Mouse (Mus musculus): Measurements from ENCODE around the gene Ndufa12. TPM values are rescaled to one million over a fixed set of nuclear protein-coding genes. Genes with fewer than 3 reads are reported as not detected.

Ndufa12 gene
- polyA plus RNA-seq (2014; fragmentation: Nextera tagmentation; extraction: Ambion mirVana), result 412 and 492 TPM in 2 replicates

GRCm38 (mm10) chr10:94198482-94199405, at the start of gene Ndufa12:
Gene Ndufa12, plus strand, starts transcription at chr10:94198720.
- Histone ChIP-seq H3K27me3 (ENCODE audit: control insufficient read depth, insufficient read depth, low read length) (no peaks in the 10 kb centered on the region), H3K4me1 (ENCODE audit: control insufficient read depth, insufficient read depth, low read length) (peaks cover 4% of the 10 kb centered on the region)

GRCm38 (mm10) chr10:94151488-94151887, 47.0 kb upstream of the Ndufa12 start:
- 89% methylated on average over 4 of the region's 4 CpGs for WGBS
- Histone ChIP-seq H3K4me2 (ENCODE audit: low read length) (no peak overlapping the region), H3K27ac (replicated peaks; ENCODE audit: low read depth, low read length) (no peak overlapping the region), H3K9ac (replicated peaks; ENCODE audit: low read length) (no peak overlapping the region), H3K4me1 (ENCODE audit: control insufficient read depth, insufficient read depth, low read length) (peaks cover 13% of the 10 kb centered on the region), H3K4me3 (replicated peaks; ENCODE audit: low read depth, low read length) (no peak overlapping the region), H3K27me3 (ENCODE audit: control insufficient read depth, insufficient read depth, low read length) (no peaks in the 10 kb centered on the region), H3K36me3 (ENCODE audit: control insufficient read depth, insufficient read depth, low read length) (0 out of 2 replicates have a peak, but pooled peaks cover 4% of the 10 kb centered on the region), H3K9me3 (ENCODE audit: control insufficient read depth, low read length) (no peaks in the 10 kb centered on the region)
- no peak for ATAC-seq (ENCODE audit: low FRiP score, low TSS enrichment)
- DNase-seq, result no peak

More at GRCm38 (mm10) chr10:94198482-94199405, at the start of gene Ndufa12:
- ATAC-seq (ENCODE audit: low FRiP score, low TSS enrichment) (peak; percentile 94), DNase-seq (peak; percentile 97)
- peak within 1 kb of the TSS; percentile 71 for H3K9ac ChIP-seq (replicated peaks; ENCODE audit: low read length)
- H3K9me3 ChIP-seq (ENCODE audit: control insufficient read depth, low read length), result no peaks in the 10 kb centered on the region
- peak within 1 kb of the TSS; percentile 62 for H3K27ac ChIP-seq (replicated peaks; ENCODE audit: low read depth, low read length)
- H3K4me3 ChIP-seq (replicated peaks; ENCODE audit: low read depth, low read length), result peak within 1 kb of the TSS; percentile 58
- under 1% methylated on average over 46 of the region's 46 CpGs for WGBS
- H3K36me3 ChIP-seq (ENCODE audit: control insufficient read depth, insufficient read depth, low read length), result peaks cover 34% of the 10 kb centered on the region
- H3K4me2 ChIP-seq (ENCODE audit: low read length), result peak within 1 kb of the TSS; percentile 69

- H3K27me3 ChIP-seq (ENCODE audit: control insufficient read depth, insufficient read depth, low read length), result no peaks in the 10 kb centered on the region
- no peak overlapping the region for H3K27ac ChIP-seq (replicated peaks; ENCODE audit: low read depth, low read length)
- ATAC-seq (ENCODE audit: low FRiP score, low TSS enrichment), result no peak
These were observed 44.7 kb upstream of the Ndufa12 start for GRCm38 (mm10) chr10:94153841-94154240.

GRCm38 (mm10) chr10:94158962-94159361, 39.6 kb upstream of the Ndufa12 start:
- Histone ChIP-seq H3K9me3 (ENCODE audit: control insufficient read depth, low read length) (no peaks in the 10 kb centered on the region), H3K36me3 (ENCODE audit: control insufficient read depth, insufficient read depth, low read length) (peaks cover 36% of the 10 kb centered on the region), H3K27ac (replicated peaks; ENCODE audit: low read depth, low read length) (no peak overlapping the region), H3K9ac (replicated peaks; ENCODE audit: low read length) (no peak overlapping the region), H3K4me1 (ENCODE audit: control insufficient read depth, insufficient read depth, low read length) (no peaks in the 10 kb centered on the region), H3K27me3 (ENCODE audit: control insufficient read depth, insufficient read depth, low read length) (no peaks in the 10 kb centered on the region), H3K4me3 (replicated peaks; ENCODE audit: low read depth, low read length) (no peak overlapping the region), H3K4me2 (ENCODE audit: low read length) (no peak overlapping the region)
- DNase-seq (no peak), ATAC-seq (ENCODE audit: low FRiP score, low TSS enrichment) (no peak)
- WGBS, result 89% methylated on average over 6 of the region's 6 CpGs

More at GRCm38 (mm10) chr10:94153841-94154240, 44.7 kb upstream of the Ndufa12 start:
- DNase-seq, result no peak
- Histone ChIP-seq H3K4me3 (replicated peaks; ENCODE audit: low read depth, low read length) (no peak overlapping the region), H3K4me2 (ENCODE audit: low read length) (no peak overlapping the region), H3K9ac (replicated peaks; ENCODE audit: low read length) (no peak overlapping the region), H3K36me3 (ENCODE audit: control insufficient read depth, insufficient read depth, low read length) (peaks cover 15% of the 10 kb centered on the region), H3K4me1 (ENCODE audit: control insufficient read depth, insufficient read depth, low read length) (peaks cover 10% of the 10 kb centered on the region), H3K9me3 (ENCODE audit: control insufficient read depth, low read length) (no peaks in the 10 kb centered on the region)

DNA sequence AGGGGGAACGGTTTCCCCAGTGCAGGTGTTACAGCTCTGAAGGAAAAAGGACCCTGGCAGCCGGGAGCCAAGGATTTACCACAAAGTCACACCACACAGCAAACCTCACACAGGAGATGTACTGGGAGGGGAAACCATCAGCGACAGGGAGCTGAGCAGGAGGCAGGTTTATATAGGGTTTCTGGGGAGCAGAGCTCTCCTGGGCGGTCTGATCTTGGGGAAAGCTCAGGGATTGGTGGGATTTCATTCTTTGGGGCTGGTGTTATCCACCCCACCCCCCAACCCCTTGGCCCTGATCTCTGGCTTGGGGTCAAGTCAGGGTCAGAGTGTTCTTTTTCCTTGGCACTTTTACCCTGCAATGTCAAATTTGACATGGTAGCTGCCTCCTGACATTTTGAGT, 39.1 kb upstream of the Ndufa12 start:
- no peak overlapping the region for H3K9ac ChIP-seq (replicated peaks; ENCODE audit: low read length)
- peaks cover 41% of the 10 kb centered on the region for H3K36me3 ChIP-seq (ENCODE audit: control insufficient read depth, insufficient read depth, low read length)
- H3K4me2 ChIP-seq (ENCODE audit: low read length), result no peak overlapping the region
- 92% methylated on average over 4 of the region's 4 CpGs for WGBS
- no peaks in the 10 kb centered on the region for H3K27me3 ChIP-seq (ENCODE audit: control insufficient read depth, insufficient read depth, low read length)
- DNase-seq (no peak), ATAC-seq (ENCODE audit: low FRiP score, low TSS enrichment) (no peak)
- no peak overlapping the region for H3K4me3 ChIP-seq (replicated peaks; ENCODE audit: low read depth, low read length)
- H3K9me3 ChIP-seq (ENCODE audit: control insufficient read depth, low read length), result no peaks in the 10 kb centered on the region
- no peak overlapping the region for H3K27ac ChIP-seq (replicated peaks; ENCODE audit: low read depth, low read length)
- no peaks in the 10 kb centered on the region for H3K4me1 ChIP-seq (ENCODE audit: control insufficient read depth, insufficient read depth, low read length)

- Histone ChIP-seq H3K27me3 (ENCODE audit: control insufficient read depth, insufficient read depth, low read length) (no peaks in the 10 kb centered on the region), H3K27ac (replicated peaks; ENCODE audit: low read depth, low read length) (no peak overlapping the region), H3K4me1 (ENCODE audit: control insufficient read depth, insufficient read depth, low read length) (no peaks in the 10 kb centered on the region), H3K9me3 (ENCODE audit: control insufficient read depth, low read length) (no peaks in the 10 kb centered on the region), H3K4me3 (replicated peaks; ENCODE audit: low read depth, low read length) (no peak overlapping the region), H3K4me2 (ENCODE audit: low read length) (no peak overlapping the region), H3K9ac (replicated peaks; ENCODE audit: low read length) (no peak overlapping the region), H3K36me3 (ENCODE audit: control insufficient read depth, insufficient read depth, low read length) (peaks cover 48% of the 10 kb centered on the region)
- WGBS, result 84% methylated on average over 5 of the region's 5 CpGs
- ATAC-seq (ENCODE audit: low FRiP score, low TSS enrichment) (no peak), DNase-seq (no peak)
These were observed 37.3 kb upstream of the Ndufa12 start for GRCm38 (mm10) chr10:94161051-94161765.

GRCm38 (mm10) chr10:94162031-94162430, 36.5 kb upstream of the Ndufa12 start:
- no peak for DNase-seq
- H3K4me1 ChIP-seq (ENCODE audit: control insufficient read depth, insufficient read depth, low read length), result no peaks in the 10 kb centered on the region
- no peak for ATAC-seq (ENCODE audit: low FRiP score, low TSS enrichment)
- no peak overlapping the region for H3K9ac ChIP-seq (replicated peaks; ENCODE audit: low read length)
- WGBS, result 95% methylated on average over 7 of the region's 7 CpGs
- no peaks in the 10 kb centered on the region for H3K9me3 ChIP-seq (ENCODE audit: control insufficient read depth, low read length)
- H3K27ac ChIP-seq (replicated peaks; ENCODE audit: low read depth, low read length), result no peak overlapping the region
- no peaks in the 10 kb centered on the region for H3K27me3 ChIP-seq (ENCODE audit: control insufficient read depth, insufficient read depth, low read length)
- H3K36me3 ChIP-seq (ENCODE audit: control insufficient read depth, insufficient read depth, low read length), result peaks cover 51% of the 10 kb centered on the region
- H3K4me3 ChIP-seq (replicated peaks; ENCODE audit: low read depth, low read length), result no peak overlapping the region
- no peak overlapping the region for H3K4me2 ChIP-seq (ENCODE audit: low read length)

GRCm38 (mm10) chr10:94164104-94164845, 34.2 kb upstream of the Ndufa12 start:
- H3K36me3 ChIP-seq (ENCODE audit: control insufficient read depth, insufficient read depth, low read length), result peaks cover 55% of the 10 kb centered on the region
- H3K4me3 ChIP-seq (replicated peaks; ENCODE audit: low read depth, low read length), result no peak overlapping the region
- no peak overlapping the region for H3K27ac ChIP-seq (replicated peaks; ENCODE audit: low read depth, low read length)
- no peak for ATAC-seq (ENCODE audit: low FRiP score, low TSS enrichment)
- no peak for DNase-seq
- no peak overlapping the region for H3K9ac ChIP-seq (replicated peaks; ENCODE audit: low read length)
- 83% methylated on average over 5 of the region's 5 CpGs for WGBS
- H3K9me3 ChIP-seq (ENCODE audit: control insufficient read depth, low read length), result no peaks in the 10 kb centered on the region
- H3K27me3 ChIP-seq (ENCODE audit: control insufficient read depth, insufficient read depth, low read length), result no peaks in the 10 kb centered on the region
- H3K4me2 ChIP-seq (ENCODE audit: low read length), result no peak overlapping the region
- no peaks in the 10 kb centered on the region for H3K4me1 ChIP-seq (ENCODE audit: control insufficient read depth, insufficient read depth, low read length)
